Mouse (Mus musculus) fibroblast of lung, adult 2 months (primary cell): ENCODE data around the gene Gtpbp10.

Experiments
- DNase-seq: peaks from one replicate; pipeline ENCODE4 v3.0.0-alpha.2; 2011; ENCODE audit warnings: low read depth

Gene Gtpbp10

DNA sequence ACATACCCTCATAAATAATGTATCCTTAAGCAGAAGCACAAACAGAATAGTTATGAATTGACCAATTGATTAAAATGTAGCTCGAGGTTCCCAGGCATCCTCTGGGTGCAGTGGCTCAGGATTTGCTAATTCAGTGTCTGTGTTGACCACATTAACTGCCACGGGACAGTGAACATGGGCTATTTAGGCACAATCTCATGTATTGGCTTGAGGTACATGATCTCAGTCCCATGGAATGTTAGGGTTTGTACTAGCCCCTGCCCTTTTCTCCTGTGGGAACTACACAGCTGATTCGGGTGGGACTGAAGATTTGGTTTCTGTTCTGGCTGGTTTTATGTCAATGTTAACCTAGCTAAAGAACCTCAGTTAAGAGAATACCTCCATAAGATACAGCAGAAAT lies 62.9 kb downstream of the Gtpbp10 start:
- no peak for DNase-seq

DNA sequence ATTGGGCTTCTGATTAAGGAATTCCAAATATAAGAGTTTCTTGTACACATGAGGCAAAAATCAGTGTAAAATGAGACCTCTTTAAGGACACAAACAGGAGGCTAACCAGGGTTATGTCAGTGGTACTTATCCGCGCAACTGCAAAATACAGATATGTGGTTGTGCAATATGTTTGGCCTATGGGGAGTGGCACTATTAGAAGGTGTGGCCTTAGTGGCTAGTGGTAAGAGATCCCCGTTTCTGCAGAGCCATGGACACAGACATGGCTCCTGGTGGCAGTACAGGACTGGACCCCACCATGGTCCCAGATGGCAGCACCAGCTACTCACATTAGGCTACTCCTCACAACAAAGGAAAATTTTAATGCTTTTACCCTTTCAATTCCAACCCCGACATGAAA lies 64.3 kb downstream of the Gtpbp10 start:
- DNase-seq: no peak

DNA sequence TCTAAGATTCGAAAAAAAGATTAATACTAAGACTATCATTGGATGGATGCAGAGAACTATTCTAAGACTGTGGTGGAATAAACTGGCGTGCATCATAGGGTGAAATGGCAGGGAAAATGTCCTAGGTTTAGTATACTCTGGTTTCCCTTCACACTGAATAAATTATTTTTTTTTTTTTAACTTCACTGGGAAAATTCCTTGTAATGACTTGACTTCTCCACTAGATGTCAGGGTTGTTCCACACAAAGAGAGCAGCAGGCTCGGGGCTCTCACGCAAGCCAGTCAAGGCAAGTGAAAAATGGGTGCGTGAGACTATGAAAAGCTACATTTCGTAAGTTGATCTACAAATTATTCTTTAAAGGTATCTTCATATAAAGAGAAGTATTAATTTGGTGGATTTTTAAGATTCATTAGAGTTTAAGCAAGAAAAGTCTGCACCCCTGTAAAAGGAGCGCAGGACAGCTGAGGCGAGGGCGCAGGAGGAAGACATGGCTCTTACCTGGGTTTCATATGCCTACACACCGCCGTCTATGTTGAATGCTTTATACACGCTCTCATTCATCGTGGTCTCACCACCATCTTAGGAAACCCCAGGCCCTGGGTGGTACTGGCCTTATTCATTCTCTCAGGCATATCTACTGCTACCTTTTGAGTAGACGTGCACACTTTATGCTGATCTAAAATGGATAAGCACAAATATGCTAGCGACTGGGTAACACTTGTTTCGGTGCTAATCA lies 64.9 kb downstream of the Gtpbp10 start:
- DNase-seq: no peak

DNA sequence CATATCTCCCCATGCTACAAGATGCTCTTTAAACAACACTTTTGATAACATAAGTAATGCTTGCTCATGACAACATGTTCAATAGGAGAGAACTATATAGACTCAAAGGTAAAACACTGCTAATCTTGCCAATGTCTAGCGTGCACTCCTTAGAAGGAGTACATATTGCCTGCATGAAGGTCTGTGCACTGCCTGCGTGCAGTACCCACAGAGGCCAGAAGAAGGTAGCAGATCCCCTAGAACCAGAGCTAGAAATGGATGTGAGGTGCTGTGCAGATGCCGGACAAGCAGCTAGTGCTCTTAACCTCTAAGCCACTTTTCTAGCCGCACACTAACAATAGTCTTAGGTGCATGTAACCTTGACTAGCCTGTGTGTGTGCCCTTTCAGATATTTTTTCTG lies 67.2 kb downstream of the Gtpbp10 start:
- no peak for DNase-seq
